Mouse (Mus musculus) CH12.LX (cell line): ENCODE data around the gene Setd5. TPM values are rescaled to one million over a fixed set of nuclear protein-coding genes. Genes with fewer than 3 reads are reported as not detected.

Experiments used
- DNase-seq: peaks from one replicate; pipeline ENCODE4 v3.0.0-alpha.2; 2013; ENCODE audit errors: extremely low read depth
- H3K27ac ChIP-seq: 2 replicates; pipeline ENCODE4 v1.5.1; 2012; ENCODE audit warnings: low read depth, mild to moderate bottlenecking, control low read depth, moderate library complexity; ENCODE audit not compliant: insufficient read depth
- H3K27me3 ChIP-seq: replicated peaks from 2 replicates; pipeline ENCODE3; 2012; ENCODE audit warnings: inconsistent platforms
- H3K36me3 ChIP-seq, 2 experiments: replicated peaks in 1 of 2; 2 replicates each; pipeline versions ENCODE3 to v1.6.1; 2012; ENCODE audit warnings: inconsistent platforms in 1 of 2, low read length in 1 of 2, mild to moderate bottlenecking in 1 of 2, mixed read lengths in 1 of 2, moderate library complexity in 1 of 2; ENCODE audit not compliant: control insufficient read depth in 1 of 2, insufficient read depth in 1 of 2
- H3K4me1 ChIP-seq, 2 experiments: 2 replicates each; pipeline ENCODE4 v1.6.1; 2012; ENCODE audit warnings: inconsistent platforms in 1 of 2, moderate library complexity in 1 of 2; ENCODE audit not compliant: insufficient read depth in 2 of 2, control insufficient read depth in 1 of 2
- H3K4me2 ChIP-seq: 2 replicates; pipeline ENCODE4 v1.6.1; 2012; ENCODE audit warnings: low read depth, mild to moderate bottlenecking, control low read depth; ENCODE audit not compliant: poor library complexity, insufficient read depth, severe bottlenecking
- H3K4me3 ChIP-seq, 3 experiments: fragments of 150-350 bp in 1 of 3; sonication (generic) in 1 of 3; replicated peaks in 1 of 3; 2 replicates each; pipeline versions ENCODE3 to v1.5.1; 2011 to 2012; ENCODE audit warnings: low read depth in 2 of 3, low read length in 2 of 3, mild to moderate bottlenecking in 2 of 3, moderate library complexity in 2 of 3, control low read depth in 1 of 3, improper control_type of control experiment in 1 of 3, inconsistent platforms in 1 of 3, mixed read lengths in 1 of 3; ENCODE audit not compliant: poor library complexity in 1 of 3
- H3K79me2 ChIP-seq: replicated peaks from 2 replicates; pipeline ENCODE4 v1.6.1; 2012; ENCODE audit warnings: mild to moderate bottlenecking, moderate library complexity; ENCODE audit not compliant: control insufficient read depth, poor library complexity, insufficient read depth, severe bottlenecking; ENCODE audit errors: extremely low read depth
- H3K9ac ChIP-seq: 2 replicates; pipeline ENCODE4 v1.6.1; 2012; ENCODE audit warnings: low read depth, mild to moderate bottlenecking, control low read depth, moderate library complexity; ENCODE audit not compliant: insufficient read depth
- H3K9me3 ChIP-seq: replicated peaks from 2 replicates; pipeline ENCODE3; 2012; ENCODE audit warnings: low read length, inconsistent platforms, mixed read lengths
- BHLHE40 ChIP-seq: IDR thresholded peaks from 2 replicates; pipeline ENCODE4 v1.6.1; 2011; ENCODE audit warnings: mild to moderate bottlenecking, low read depth, low read length, improper control_type of control experiment
- CHD1 ChIP-seq: IDR thresholded peaks from 2 replicates; pipeline ENCODE4 v1.6.1; 2012; ENCODE audit warnings: low read depth, low read length, improper control_type of control experiment, inconsistent platforms
- CTCF ChIP-seq, 2 experiments: IDR thresholded peaks in 1 of 2; conservative IDR thresholded peaks in 1 of 2; 2 replicates each; pipeline ENCODE4 v1.5.1; 2011 to 2012; ENCODE audit warnings: low read depth in 2 of 2, low read length in 2 of 2, improper control_type of control experiment in 1 of 2, inconsistent platforms in 1 of 2, mild to moderate bottlenecking in 1 of 2, moderate library complexity in 1 of 2
- E2F4 ChIP-seq: IDR thresholded peaks from 2 replicates; pipeline ENCODE4 v1.6.1; 2011; ENCODE audit warnings: low read depth, low read length, improper control_type of control experiment; ENCODE audit not compliant: insufficient replicate concordance
- ELF1 ChIP-seq: IDR thresholded peaks from 2 replicates; pipeline ENCODE4 v1.6.1; 2014; ENCODE audit warnings: low read depth, mild to moderate bottlenecking, inconsistent platforms, low read length, improper control_type of control experiment
- ETS1 ChIP-seq: conservative IDR thresholded peaks from 2 replicates; pipeline ENCODE4 v1.6.1; 2012; ENCODE audit warnings: low read depth, mild to moderate bottlenecking, inconsistent platforms, low read length, improper control_type of control experiment, moderate library complexity
- HCFC1 ChIP-seq: IDR thresholded peaks from 2 replicates; pipeline ENCODE4 v1.6.1; 2012; ENCODE audit warnings: low read depth, mild to moderate bottlenecking, inconsistent platforms, low read length, improper control_type of control experiment
- IRF4 ChIP-seq: IDR thresholded peaks from 2 replicates; pipeline ENCODE4 v1.6.1; 2014; ENCODE audit warnings: low read depth, mild to moderate bottlenecking, inconsistent platforms, low read length, improper control_type of control experiment
- JUN ChIP-seq: IDR thresholded peaks from 2 replicates; pipeline ENCODE4 v1.6.1; 2011; ENCODE audit warnings: low read depth, mild to moderate bottlenecking, low read length, improper control_type of control experiment, moderate library complexity; ENCODE audit not compliant: insufficient read depth
- JUND ChIP-seq: conservative IDR thresholded peaks from 2 replicates; pipeline ENCODE4 v1.6.1; 2011; ENCODE audit warnings: low read depth, low read length, improper control_type of control experiment
- KAT2A ChIP-seq: IDR thresholded peaks from 2 replicates; pipeline ENCODE4 v1.6.1; 2012; ENCODE audit warnings: low read length, improper control_type of control experiment, inconsistent platforms; ENCODE audit not compliant: insufficient replicate concordance
- MAZ ChIP-seq: IDR thresholded peaks from 2 replicates; pipeline ENCODE4 v1.6.1; 2012; ENCODE audit warnings: low read depth, mild to moderate bottlenecking, inconsistent platforms, low read length, improper control_type of control experiment, moderate library complexity
- MEF2A ChIP-seq: IDR thresholded peaks from 2 replicates; pipeline ENCODE4 v1.6.1; 2014; ENCODE audit warnings: low read depth, mild to moderate bottlenecking, inconsistent platforms, low read length, improper control_type of control experiment, borderline replicate concordance
- NRF1 ChIP-seq: IDR thresholded peaks from 2 replicates; pipeline ENCODE4 v1.6.1; 2014; ENCODE audit warnings: low read depth, mild to moderate bottlenecking, inconsistent platforms, low read length, improper control_type of control experiment, moderate library complexity
- PAX5 ChIP-seq: IDR thresholded peaks from 2 replicates; pipeline ENCODE4 v1.6.1; 2012; ENCODE audit warnings: low read length, inconsistent platforms, mixed read lengths
- POLR2A ChIP-seq: IDR thresholded peaks from 2 replicates; pipeline ENCODE4 v1.6.1; 2011; ENCODE audit warnings: low read depth, mild to moderate bottlenecking, improper control_type of control experiment, low read length
- RAD21 ChIP-seq: IDR thresholded peaks from 2 replicates; pipeline ENCODE4 v1.6.1; 2011; ENCODE audit warnings: low read depth, mild to moderate bottlenecking, low read length, improper control_type of control experiment, moderate library complexity
- SMC3 ChIP-seq: IDR thresholded peaks from 2 replicates; pipeline ENCODE4 v1.6.1; 2011; ENCODE audit warnings: low read depth, low read length, improper control_type of control experiment
- TBP ChIP-seq: conservative IDR thresholded peaks from 2 replicates; pipeline ENCODE4 v1.6.1; 2011; ENCODE audit warnings: low read depth, low read length, improper control_type of control experiment
- TCF12 ChIP-seq: IDR thresholded peaks from 2 replicates; pipeline ENCODE4 v1.6.1; 2014; ENCODE audit warnings: low read depth, mild to moderate bottlenecking, inconsistent platforms, low read length, improper control_type of control experiment
- UBTF ChIP-seq: IDR thresholded peaks from 2 replicates; pipeline ENCODE4 v1.6.1; 2012; ENCODE audit warnings: low read depth, mild to moderate bottlenecking, inconsistent platforms, low read length, improper control_type of control experiment, moderate library complexity
- USF1 ChIP-seq: IDR thresholded peaks from 2 replicates; pipeline ENCODE4 v1.6.1; 2014; ENCODE audit warnings: low read depth, mild to moderate bottlenecking, inconsistent platforms, low read length, improper control_type of control experiment
- ZC3H11A ChIP-seq: IDR thresholded peaks from 2 replicates; pipeline ENCODE4 v1.6.1; 2012; ENCODE audit warnings: low read depth, mild to moderate bottlenecking, inconsistent platforms, low read length, improper control_type of control experiment
- ZKSCAN1 ChIP-seq: IDR thresholded peaks from 2 replicates; pipeline ENCODE4 v1.6.1; 2012; ENCODE audit warnings: low read depth, inconsistent platforms, low read length, improper control_type of control experiment, borderline replicate concordance
- ZNF384 ChIP-seq: IDR thresholded peaks from 2 replicates; pipeline ENCODE4 v1.6.1; 2012; ENCODE audit warnings: low read depth, low read length, improper control_type of control experiment, inconsistent platforms
- dilution Hi-C: fragments of 300-500 bp; cut with MboI; formaldehyde crosslinking; loops from 2 replicates; pipeline ENCODE4 v1.14.3; 2020; ENCODE audit warnings: low sequenced_read_pairs; ENCODE audit not compliant: extremely low pct_unique_long_range_greater_than_20kb, extremely low pct_ligation_motif_present
- in situ Hi-C: fragments of 300-500 bp; cut with MboI; formaldehyde crosslinking; loops from 3 replicates; pipeline ENCODE4 v1.14.3; 2019; ENCODE audit warnings: low sequenced_read_pairs, low pct_ligation_motif_present, low pct_unique_long_range_greater_than_20kb, mixed read lengths
- polyA plus RNA-seq: library from polyadenylated mRNA; unstranded; fragments of >175 nt; gene quantifications from 2 replicates; pipeline ENCODE4 v1.2.1, GENCODE M21; 2012; ENCODE audit warnings: low read depth; ENCODE audit not compliant: insufficient read length
- total RNA-seq, 2 experiments: library from RNA; depleted of rRNA; stranded (reverse); fragments of 300-350 nt in 1 of 2; fragments of >200 nt in 1 of 2; gene quantifications; 2 replicates each; pipeline ENCODE4 v1.2.3; 2012 to 2014

Gene Setd5
- total and polyA plus RNA-seq, 3 experiments: 56.8 to 80.4 (median 67.4) TPM

DNA sequence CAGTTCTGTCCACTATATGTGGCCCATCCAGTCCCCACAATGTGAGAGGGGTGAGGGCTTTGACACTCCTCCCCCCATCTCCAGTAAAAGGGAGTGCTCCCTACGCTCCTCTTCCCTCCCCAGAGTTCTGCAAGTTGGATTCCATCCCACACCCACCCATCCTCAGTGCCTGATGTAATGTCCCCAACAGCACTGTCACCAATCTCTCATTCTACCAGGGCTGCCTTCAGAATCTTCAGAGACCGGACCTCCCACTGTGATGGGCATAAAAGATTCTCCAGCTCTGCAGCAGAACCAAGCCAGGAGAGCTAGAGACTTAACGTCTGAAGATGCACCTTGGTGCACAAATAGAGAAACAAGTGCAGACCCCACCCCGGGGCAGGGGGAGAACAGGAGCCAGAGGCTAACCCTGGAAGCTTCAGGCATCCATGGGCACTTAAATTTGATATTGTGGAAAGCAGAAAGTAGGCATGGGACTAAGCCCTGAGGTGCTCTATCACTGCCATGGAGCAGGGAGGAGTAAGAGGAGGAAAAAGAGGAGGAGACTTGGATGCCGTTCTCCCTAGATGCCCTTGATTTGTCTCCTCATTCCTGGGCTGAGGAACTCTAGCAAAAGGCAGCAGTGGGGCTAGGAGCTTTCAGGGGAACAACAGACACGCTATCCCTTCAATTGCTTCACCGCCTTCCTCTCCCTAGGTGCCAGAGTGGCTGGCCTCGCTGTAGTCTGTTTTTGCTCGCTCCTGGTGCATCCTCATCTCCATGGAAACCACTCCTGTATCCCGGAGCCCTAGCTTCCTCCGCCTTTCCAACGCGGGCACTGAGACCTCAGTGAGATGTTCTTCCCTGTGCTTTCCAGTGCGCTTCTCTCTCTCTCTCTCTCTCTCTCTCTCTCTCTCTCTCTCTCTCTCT, 101.4 kb downstream of the Setd5 start:
- Histone ChIP-seq H3K4me2 (no peak overlapping the region), H3K27me3 (no peaks in the 10 kb centered on the region), H3K4me1 (peaks cover 0 to 7% of the 10 kb centered on the region in 2 experiments; a peak in 1 of 4 replicates), H3K79me2 (no peaks in the 10 kb centered on the region), H3K36me3 (peaks cover 0 to 33% of the 10 kb centered on the region in 2 experiments), H3K9ac (no peak overlapping the region), H3K4me3 (no peak overlapping the region), H3K27ac (no peak overlapping the region), H3K9me3 (no peaks in the 10 kb centered on the region)
- dilution Hi-C loops (no loop called here), in situ Hi-C loops (no loop called here)
- TF ChIP-seq CHD1 (no peak), JUND (no peak), ZKSCAN1 (no peak), PAX5 (no peak), JUN (no peak), ETS1 (no peak), ZNF384 (no peak), UBTF (no peak), BHLHE40 (no peak), ELF1 (no peak), MEF2A (no peak), MAZ (no peak), KAT2A (no peak)
- DNase-seq: no peak

- Histone ChIP-seq H3K79me2 (no peaks in the 10 kb centered on the region), H3K4me2 (no peak overlapping the region), H3K27me3 (no peaks in the 10 kb centered on the region), H3K36me3 (peaks cover 0 to 35% of the 10 kb centered on the region in 2 experiments), H3K9ac (no peak overlapping the region), H3K4me3 (no peak overlapping the region)
- no peak for DNase-seq
- in situ Hi-C loops (no loop called here), dilution Hi-C loops (no loop called here)
- no peak for TF ChIP-seq POLR2A
- TF ChIP-seq JUND: no peak
- no peak for TF ChIP-seq BHLHE40
- no peak for TF ChIP-seq E2F4
- no peak for TF ChIP-seq ETS1
- no peak for TF ChIP-seq TCF12
- TF ChIP-seq IRF4: no peak
- TF ChIP-seq SMC3: no peak
- TF ChIP-seq MEF2A: no peak
- no peak for TF ChIP-seq NRF1
- no peak for TF ChIP-seq TBP
- no peak for TF ChIP-seq ZNF384
- no peak for TF ChIP-seq CTCF (conservative IDR thresholded peaks at IDR 0.05 in 1 of 2, IDR thresholded peaks at IDR 0.05 in 1 of 2; ENCODE audit: low read depth in 2 of 2, low read length in 2 of 2)
- no peak for TF ChIP-seq UBTF
- no peak for TF ChIP-seq ELF1
- TF ChIP-seq HCFC1: no peak
- no peak for TF ChIP-seq RAD21
- no peak for TF ChIP-seq ZC3H11A
- no peak for TF ChIP-seq KAT2A
- TF ChIP-seq USF1: no peak
- TF ChIP-seq, all 38 proteins: peak for 0
- Histone ChIP-seq H3K4me1 (peaks cover 0 to 4% of the 10 kb centered on the region in 2 experiments; a peak in 1 of 4 replicates), H3K27ac (no peak overlapping the region), H3K9me3 (no peaks in the 10 kb centered on the region)
Measured at GRCm38 (mm10) chr6:113179195-113179733, 102.1 kb downstream of the Setd5 start.
